ENCODE assay signal across 20 mouse cellular contexts in genomic region chr9:58401371-58402082, GRCm38 (mm10). TPM values are rescaled to one million over a fixed set of nuclear protein-coding genes. Genes with fewer than 3 reads are reported as not detected.
A peak's percentile ranks its signal among the peaks of the same experiment; 100 is the strongest.
DNase-seq lines count a peak whose midpoint lies in the region; ATAC-seq lines count a peak whose summit lies in the region.
"Had no signal": no experiment of that assay in that cellular context is flagged by ENCODE, and none has a peak within 500 bp of the region (broad histone marks: within the 10 kb centered on the region; RNA-seq: fewer than 3 reads in every experiment).

No protein-coding gene starts in this region.

- DNase-seq in left cerebral cortex, postnatal 4 days: peak; percentile 69
- DNase-seq in left cerebral cortex, adult 18-20 months (ENCODE audit: low spot score in 2 of 2): no peak
- DNase-seq in MEL-GATA-1-ER (ENCODE audit: extremely low read depth, low read depth): peak; percentile 17
- peak; percentile 80 to 87 for DNase-seq in cerebellum, postnatal 10 days
- no peak for DNase-seq in T-cell, adult 2 months (ENCODE audit: low spot score)
- DNase-seq in layer of hippocampus, postnatal 14 days (ENCODE audit: low spot score in 2 of 2): no peak
- DNase-seq in ovary, postnatal 14 days (ENCODE audit: low spot score): no peak
- DNase-seq: gastrocnemius, postnatal 36 days; heart, postnatal 4 days; kidney, adult 2 months; kidney, postnatal 36 days; liver; lung, embryonic 14.5 days; right cerebral cortex, postnatal 25 days; thymus, postnatal 4 days had no signal

- intact Hi-C loops in left cerebral cortex, postnatal 4 days (cut with DNase I): no loop called here

- peak; percentile 55 for ATAC-seq in megakaryocyte progenitor cell, adult 5-6 weeks (replicated peaks; ENCODE audit: poor library complexity)
- ATAC-seq: midbrain, embryonic 16.5 days had no signal

RNA-seq across cellular contexts. Expression of gene Tbc1d21, which starts 31.3 kb away (rescaled TPM):
- total RNA-seq in left cerebral cortex, postnatal 4 days (2021): not detected
- not detected for total RNA-seq in left cerebral cortex, adult 18-20 months (2021)
- total RNA-seq in megakaryocyte progenitor cell, adult 5-6 weeks (2015): not detected in 2 replicates
- not detected in 2 replicates for total RNA-seq in megakaryocyte progenitor cell, adult 5-6 weeks (2017)
- total RNA-seq in layer of hippocampus, postnatal 14 days (2021): not detected
- total RNA-seq: adrenal gland, postnatal 36 days; gastrocnemius, postnatal 36 days; heart, postnatal 4 days; layer of hippocampus, postnatal 10 days; left cerebral cortex, postnatal 25 days had no signal

Comparison
In these comparisons a context has a peak if more than half of its experiments do, and no peak if none do; other contexts are left out.
1. DNase-seq: peak in left cerebral cortex, postnatal 4 days (single experiment), MEL-GATA-1-ER (single experiment) and cerebellum, postnatal 10 days (2 of 2); none in left cerebral cortex, adult 18-20 months (0 of 2), T-cell, adult 2 months (single experiment), layer of hippocampus, postnatal 14 days (0 of 2) and ovary, postnatal 14 days (single experiment).